In the genomic region with DNA sequence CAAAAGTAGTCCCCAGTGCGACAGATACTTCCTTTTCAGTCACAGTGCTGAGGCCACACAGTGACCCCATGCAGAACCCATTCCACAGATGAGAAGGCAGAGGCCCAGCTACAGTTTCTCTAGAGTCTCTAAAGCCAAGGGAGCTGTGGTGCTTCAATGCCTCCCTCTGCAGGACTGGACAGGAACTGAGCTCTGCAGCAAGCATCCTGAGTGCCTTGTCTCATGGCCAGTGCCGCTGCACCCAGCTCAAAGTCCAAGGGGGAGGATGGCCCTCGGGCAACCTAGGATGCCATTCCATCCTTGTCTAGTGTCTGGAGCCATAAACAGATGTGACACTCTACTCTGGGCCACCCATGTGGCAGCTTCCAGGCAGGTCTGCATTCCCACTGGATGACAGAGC, we compare ENCODE assay signal across 10 mouse cellular contexts. TPM values are rescaled to one million over a fixed set of nuclear protein-coding genes. Genes with fewer than 3 reads are reported as not detected.
A peak's percentile ranks its signal among the peaks of the same experiment; 100 is the strongest.
DNase-seq lines count a peak whose midpoint lies in the region; ATAC-seq lines count a peak whose summit lies in the region.
"Had no signal": no experiment of that assay in that cellular context is flagged by ENCODE, and none has a peak within 500 bp of the region (broad histone marks: within the 10 kb centered on the region; RNA-seq: fewer than 3 reads in every experiment).

No protein-coding gene starts in this region.

- no peak overlapping the region for H3K4me2 ChIP-seq in kidney, embryonic 14.5 days (replicated peaks; ENCODE audit: low read depth, low read length)

- peak; percentile 50 for DNase-seq in CD4-positive, CD25-positive, alpha-beta regulatory T cell, adult 2 months (ENCODE audit: low read depth, low spot score)
- peak; percentile 65 for DNase-seq in kidney, adult 11 months
- peak; percentile 67 for DNase-seq in NIH3T3 (ENCODE audit: low read depth)
- peak; percentile 58 for DNase-seq in kidney, postnatal 10 days
- DNase-seq in urinary bladder, postnatal 36 days (ENCODE audit: low spot score in 2 of 2): no peak
- DNase-seq in frontal cortex, postnatal 25 days (ENCODE audit: low spot score in 2 of 2): no peak
- DNase-seq: thymus, postnatal 25 days had no signal

- H3K4me1 ChIP-seq in kidney, embryonic 14.5 days (ENCODE audit: control insufficient read depth, insufficient read depth, low read length): peaks cover 15% of the 10 kb centered on the region

- H3K27ac ChIP-seq in kidney, embryonic 14.5 days (ENCODE audit: low read depth, low read length): no peak overlapping the region
- H3K27ac ChIP-seq: neural tube, embryonic 12.5 days had no signal

- H3K9ac ChIP-seq in kidney, embryonic 14.5 days (ENCODE audit: low read depth, low read length): no peak overlapping the region
- H3K9ac ChIP-seq: neural tube, embryonic 12.5 days had no signal

- no peaks in the 10 kb centered on the region for H3K9me3 ChIP-seq in kidney, embryonic 14.5 days (ENCODE audit: control insufficient read depth, low read length)
- H3K9me3 ChIP-seq: neural tube, embryonic 12.5 days had no signal

- 52% methylated on average over 3 of the region's 3 CpGs for WGBS in kidney, embryonic 14.5 days

- H3K36me3 ChIP-seq in kidney, embryonic 14.5 days (ENCODE audit: control insufficient read depth, insufficient read depth, low read length): no peaks in the 10 kb centered on the region; the same call in 1 of the 2 replicates

- ATAC-seq in CD4-positive, CD25-positive, alpha-beta regulatory T cell, adult 4 months: no peak
- ATAC-seq in kidney, embryonic 14.5 days (ENCODE audit: low FRiP score, low TSS enrichment): no peak

- H3K27me3 ChIP-seq in kidney, embryonic 14.5 days (ENCODE audit: control insufficient read depth, insufficient read depth, low read length): no peaks in the 10 kb centered on the region
- H3K27me3 ChIP-seq: neural tube, embryonic 12.5 days had no signal

- no peak overlapping the region for H3K4me3 ChIP-seq in kidney, embryonic 14.5 days (ENCODE audit: low read length)
- H3K4me3 ChIP-seq: neural tube, embryonic 12.5 days had no signal

RNA-seq across cellular contexts. Expression of gene Numbl, which starts 2.5 kb away (rescaled TPM):
- polyA plus RNA-seq in CD4-positive, CD25-positive, alpha-beta regulatory T cell, adult 4 months (2017; shearing (Covaris generic)): under 1 TPM; 0.11 to 0.25 TPM
- polyA plus RNA-seq in kidney, embryonic 14.5 days (2014; fragmentation: Nextera tagmentation; extraction: Ambion mirVana): 9.1 and 10.8 TPM in 2 replicates

RNA-seq across cellular contexts. Expression of gene Coq8b, which starts 22.9 kb away (rescaled TPM):
- 10 to 100 TPM in 1 of 2 experiments, 1 to 10 TPM in 1; 8.7 to 10.8 TPM for polyA plus RNA-seq in CD4-positive, CD25-positive, alpha-beta regulatory T cell, adult 4 months (2017; shearing (Covaris generic))
- 15.9 and 17.1 TPM in 2 replicates for polyA plus RNA-seq in kidney, embryonic 14.5 days (2014; fragmentation: Nextera tagmentation; extraction: Ambion mirVana)

RNA-seq across cellular contexts. Expression of gene Itpkc, which starts 27.3 kb away (rescaled TPM):
- polyA plus RNA-seq in CD4-positive, CD25-positive, alpha-beta regulatory T cell, adult 4 months (2017; shearing (Covaris generic)): 1 to 10 TPM; 1.9 to 2.5 TPM
- 4.2 and 5.2 TPM in 2 replicates for polyA plus RNA-seq in kidney, embryonic 14.5 days (2014; fragmentation: Nextera tagmentation; extraction: Ambion mirVana)

RNA-seq across cellular contexts. Expression of gene Snrpa, which starts 59.6 kb away (rescaled TPM):
- polyA plus RNA-seq in CD4-positive, CD25-positive, alpha-beta regulatory T cell, adult 4 months (2017; shearing (Covaris generic)): 10 to 100 TPM; 60.9 to 76.3 TPM
- 322 and 327 TPM in 2 replicates for polyA plus RNA-seq in kidney, embryonic 14.5 days (2014; fragmentation: Nextera tagmentation; extraction: Ambion mirVana)

Comparison
In these comparisons a context has a peak if more than half of its experiments do, and no peak if none do; other contexts are left out.
1. DNase-seq: peak in CD4-positive, CD25-positive, alpha-beta regulatory T cell, adult 2 months (single experiment), kidney, adult 11 months (single experiment), NIH3T3 (single experiment) and kidney, postnatal 10 days (single experiment); none in urinary bladder, postnatal 36 days (0 of 2) and frontal cortex, postnatal 25 days (0 of 2).